Mouse (Mus musculus) lung, embryonic 16.5 days (tissue): ENCODE results near the gene Strip2. TPM values are rescaled to one million over a fixed set of nuclear protein-coding genes. Genes with fewer than 3 reads are reported as not detected.

Experiments used
- ATAC-seq: fragments of 200-750 bp; cut with Nextera tagmentation; 2 replicates; pipeline ENCODE4 v1.8.0; 2017; ENCODE audit warnings: low read depth, mild to moderate bottlenecking, moderate library complexity
- H3K27ac ChIP-seq: fragments of 300-500 bp; sonication (generic); 2 replicates; pipeline ENCODE4 v1.5.1; 2014; ENCODE audit warnings: mild to moderate bottlenecking, control low read depth, low read length
- H3K27me3 ChIP-seq: fragments of 300-500 bp; sonication (generic); 2 replicates; pipeline ENCODE4 v1.6.1; 2014; ENCODE audit warnings: low read depth, low read length, mixed read lengths; ENCODE audit not compliant: control insufficient read depth, insufficient read depth
- H3K36me3 ChIP-seq: fragments of 300-500 bp; sonication (generic); 2 replicates; pipeline ENCODE4 v1.6.1; 2014; ENCODE audit warnings: low read length; ENCODE audit not compliant: control insufficient read depth, insufficient read depth
- H3K4me1 ChIP-seq: fragments of 300-500 bp; sonication (generic); replicated peaks from 2 replicates; pipeline ENCODE4 v1.6.1; 2014; ENCODE audit warnings: low read length, mixed read lengths; ENCODE audit not compliant: control insufficient read depth, insufficient read depth
- H3K4me2 ChIP-seq: fragments of 300-500 bp; sonication (generic); 2 replicates; pipeline ENCODE4 v1.6.1; 2014; ENCODE audit warnings: low read depth, low read length, control low read depth
- H3K4me3 ChIP-seq: fragments of 300-500 bp; sonication (generic); 2 replicates; pipeline ENCODE4 v1.5.1; 2014; ENCODE audit warnings: mild to moderate bottlenecking, low read length, control low read depth
- H3K9ac ChIP-seq: fragments of 300-500 bp; sonication (generic); 2 replicates; pipeline ENCODE4 v1.6.1; 2014; ENCODE audit warnings: low read length, control low read depth
- H3K9me3 ChIP-seq: fragments of 300-500 bp; sonication (generic); 2 replicates; pipeline ENCODE4 v1.6.1; 2016; ENCODE audit warnings: low read length; ENCODE audit not compliant: control insufficient read depth
- WGBS: fragments of 180-500 bp; shearing (Covaris S2); extraction: QIAGEN DNeasy Blood & Tissue Kit; methylation state at CpG from one replicate; pipeline ENCODE4 v1.1.7; 2014; 5-methylcytosine and 5-hydroxymethylcytosine counted together
- polyA plus RNA-seq: library from polyadenylated mRNA; unstranded; fragments of >200 nt; fragmentation: Nextera tagmentation; extraction: Ambion mirVana; gene quantifications from 2 replicates; pipeline ENCODE4 v1.2.1, GENCODE M21; 2015

Strip2 gene
- 1.5 and 1.9 TPM in 2 replicates for polyA plus RNA-seq

DNA sequence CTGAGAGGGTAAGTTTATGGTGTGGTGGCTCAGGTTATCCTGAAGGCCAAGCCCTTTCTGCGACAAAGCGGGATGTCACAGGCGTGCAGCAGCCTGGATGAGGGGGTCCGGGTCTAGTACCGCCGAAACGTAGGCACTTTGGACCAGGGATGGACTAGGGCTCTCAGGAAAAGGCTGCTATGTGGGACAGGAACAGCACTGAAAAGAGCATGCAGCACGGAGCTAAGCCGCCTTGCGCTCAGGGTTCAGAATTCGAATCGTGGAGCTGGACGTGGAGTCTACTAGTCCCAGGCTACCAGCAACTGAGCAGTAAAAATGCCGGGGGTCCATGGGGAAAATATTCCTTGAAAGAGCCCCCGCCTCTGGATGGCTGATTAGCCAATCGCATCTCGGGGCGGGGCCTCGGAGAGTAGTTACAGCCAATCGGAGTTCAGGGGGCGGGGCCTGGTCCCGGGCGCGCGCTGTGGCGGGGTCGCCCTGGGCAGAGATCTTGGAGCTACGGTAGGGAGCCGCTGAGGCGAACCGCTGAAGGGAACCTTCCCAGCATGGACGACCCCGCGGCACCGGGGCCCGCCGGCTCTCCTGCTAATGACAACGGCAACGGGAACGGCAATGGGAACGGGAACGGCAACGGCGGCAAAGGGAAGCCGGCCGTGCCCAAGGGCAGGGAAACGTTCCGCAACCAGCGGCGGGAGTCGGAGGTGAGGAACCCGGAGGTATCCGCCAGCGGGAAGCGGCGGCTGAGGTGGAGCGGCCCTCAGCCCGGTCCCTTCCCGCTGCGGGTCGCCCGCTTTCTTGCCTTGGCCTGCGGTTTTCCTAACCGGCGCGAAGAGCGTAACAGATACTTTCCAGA, at the start of gene Strip2:
Gene Strip2 (plus strand): TSS at position 483 of the 853 bp plus-strand sequence.
- peak; percentile 100 for ATAC-seq
- no peaks in the 10 kb centered on the region for H3K9me3 ChIP-seq
- H3K4me1 ChIP-seq = peaks cover 8% of the 10 kb centered on the region
- H3K4me2 ChIP-seq = peak within 1 kb of the TSS; percentile 100
- no peaks in the 10 kb centered on the region for H3K36me3 ChIP-seq
- under 1% methylated on average over 64 of the region's 67 CpGs for WGBS
- no peak within 1 kb of the TSS for H3K27ac ChIP-seq
- peak within 1 kb of the TSS; percentile 80 for H3K4me3 ChIP-seq
- peak within 1 kb of the TSS; percentile 70 for H3K9ac ChIP-seq
- peaks cover 7% of the 10 kb centered on the region for H3K27me3 ChIP-seq

DNA sequence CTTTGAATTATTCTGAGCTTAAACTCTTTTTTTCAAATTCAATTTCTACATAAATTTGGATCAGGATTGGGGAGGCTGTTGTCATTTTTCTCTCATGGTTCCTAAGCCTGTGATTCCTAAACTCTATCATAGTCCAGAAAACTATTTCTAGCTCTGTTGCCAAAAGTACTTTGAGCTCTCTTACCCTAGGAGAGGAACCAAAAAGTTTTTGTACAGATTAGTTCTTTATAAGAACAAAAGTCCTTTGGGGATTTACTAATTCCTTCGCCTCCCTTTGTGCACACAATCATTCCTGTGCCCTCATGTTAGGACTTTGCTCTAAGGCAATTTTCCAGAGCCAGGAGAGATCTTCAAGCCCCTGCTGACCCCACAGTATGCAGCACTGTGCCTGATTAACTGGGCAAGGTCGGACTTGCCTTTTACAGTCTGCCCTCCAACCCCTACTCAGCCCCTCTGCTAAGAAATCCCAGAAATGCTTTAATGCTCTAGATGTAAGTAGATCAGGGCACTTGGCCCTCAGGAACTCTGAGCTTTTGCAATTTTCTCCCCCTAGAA, 48.4 kb upstream of the Strip2 start:
- H3K4me1 ChIP-seq = no peaks in the 10 kb centered on the region
- no peaks in the 10 kb centered on the region; the same call in 1 of the 2 replicates for H3K36me3 ChIP-seq
- 78% methylated on average over 2 of the region's 2 CpGs for WGBS
- no peaks in the 10 kb centered on the region for H3K9me3 ChIP-seq
- no peaks in the 10 kb centered on the region for H3K27me3 ChIP-seq
- no peak overlapping the region for H3K27ac ChIP-seq
- no peak overlapping the region for H3K4me3 ChIP-seq
- ATAC-seq = no peak
- no peak overlapping the region for H3K4me2 ChIP-seq
- H3K9ac ChIP-seq = no peak overlapping the region

DNA sequence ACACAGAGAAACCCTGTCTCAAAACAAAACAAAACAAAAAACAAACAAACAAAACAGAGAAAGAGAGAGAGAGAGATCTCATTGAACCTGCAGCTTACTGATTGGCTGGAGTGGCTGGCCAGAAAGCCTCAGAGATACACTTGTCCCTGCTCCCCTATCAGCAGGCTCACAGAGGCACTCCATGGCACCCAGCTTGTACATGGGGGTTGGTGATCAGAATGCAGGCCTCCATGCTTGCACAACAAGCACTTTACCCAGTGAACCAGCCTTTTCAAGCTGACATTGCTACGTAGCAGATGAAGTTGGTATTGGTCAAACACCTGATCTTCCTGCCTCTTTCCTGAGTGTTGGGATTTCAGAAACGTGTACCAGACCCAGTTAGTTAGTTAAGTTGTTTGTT, 43.2 kb upstream of the Strip2 start:
- no peak overlapping the region for H3K4me3 ChIP-seq
- H3K36me3 ChIP-seq = no peaks in the 10 kb centered on the region; the same call in 1 of the 2 replicates
- WGBS = 55% methylated on average over 2 of the region's 2 CpGs
- H3K9me3 ChIP-seq = no peaks in the 10 kb centered on the region
- no peaks in the 10 kb centered on the region for H3K27me3 ChIP-seq
- H3K27ac ChIP-seq = no peak overlapping the region
- no peak for ATAC-seq
- no peaks in the 10 kb centered on the region for H3K4me1 ChIP-seq
- no peak overlapping the region for H3K9ac ChIP-seq
- H3K4me2 ChIP-seq = no peak overlapping the region

DNA sequence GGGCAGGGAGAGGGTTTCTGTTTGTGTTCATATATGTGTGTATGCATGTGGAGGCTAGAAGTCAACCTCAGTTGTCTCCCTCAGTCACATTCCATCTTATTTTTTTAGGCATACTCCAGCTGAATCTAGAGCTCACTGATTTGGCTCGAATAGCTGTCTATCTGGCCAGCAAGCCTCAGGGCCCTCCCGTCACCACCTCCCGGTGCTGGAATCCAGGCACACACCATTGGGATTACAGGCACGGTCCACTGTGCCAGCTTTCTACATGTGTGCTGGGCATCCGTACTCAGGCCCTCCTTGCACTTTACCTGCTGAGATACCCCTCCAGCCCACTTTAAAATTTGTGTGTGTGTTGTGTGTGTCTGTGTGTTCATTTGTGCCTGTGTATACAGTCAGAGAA, 41.2 kb upstream of the Strip2 start:
- H3K4me3 ChIP-seq = no peak overlapping the region
- H3K9me3 ChIP-seq = no peaks in the 10 kb centered on the region
- 78% methylated on average over 5 of the region's 5 CpGs for WGBS
- no peak overlapping the region for H3K4me2 ChIP-seq
- no peak for ATAC-seq
- no peaks in the 10 kb centered on the region; the same call in 1 of the 2 replicates for H3K36me3 ChIP-seq
- no peak overlapping the region for H3K9ac ChIP-seq
- no peaks in the 10 kb centered on the region for H3K27me3 ChIP-seq
- H3K4me1 ChIP-seq = no peaks in the 10 kb centered on the region
- H3K27ac ChIP-seq = no peak overlapping the region

DNA sequence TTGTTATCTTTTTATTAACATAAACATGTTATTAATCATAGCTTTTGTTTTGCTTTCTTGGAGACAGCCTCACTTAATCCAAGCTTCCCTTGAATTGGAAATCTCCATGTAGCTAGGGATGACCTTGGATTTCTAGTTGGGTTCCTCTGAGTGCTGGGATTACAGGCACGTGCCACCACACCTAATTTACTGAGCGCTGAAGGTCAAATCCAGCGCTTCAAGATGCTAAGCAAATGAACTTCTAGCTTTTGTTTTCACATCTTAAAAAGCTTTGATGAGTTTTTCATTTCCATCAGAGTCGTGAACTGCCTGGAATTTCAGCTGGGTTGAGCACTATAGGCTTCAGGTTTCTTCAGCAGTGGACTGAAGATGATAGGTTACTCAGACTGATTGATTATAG, 40.0 kb upstream of the Strip2 start:
- no peak overlapping the region for H3K9ac ChIP-seq
- H3K36me3 ChIP-seq = no peaks in the 10 kb centered on the region
- ATAC-seq = no peak
- no peaks in the 10 kb centered on the region for H3K4me1 ChIP-seq
- H3K4me3 ChIP-seq = no peak overlapping the region
- H3K27me3 ChIP-seq = no peaks in the 10 kb centered on the region
- no peaks in the 10 kb centered on the region for H3K9me3 ChIP-seq
- H3K27ac ChIP-seq = no peak overlapping the region
- no peak overlapping the region for H3K4me2 ChIP-seq
- 71% methylated on average over 4 of the region's 4 CpGs for WGBS

- no peaks in the 10 kb centered on the region for H3K9me3 ChIP-seq
- no peaks in the 10 kb centered on the region for H3K36me3 ChIP-seq
- no peak for ATAC-seq
- H3K4me3 ChIP-seq = no peak overlapping the region
- H3K4me1 ChIP-seq = no peaks in the 10 kb centered on the region
- H3K27me3 ChIP-seq = no peaks in the 10 kb centered on the region
- no peak overlapping the region for H3K4me2 ChIP-seq
- no peak overlapping the region for H3K27ac ChIP-seq
- H3K9ac ChIP-seq = no peak overlapping the region
Measured at GRCm38 (mm10) chr6:29879579-29879978, 37.2 kb upstream of the Strip2 start.

- no peak overlapping the region for H3K4me3 ChIP-seq
- H3K27me3 ChIP-seq = no peaks in the 10 kb centered on the region
- H3K36me3 ChIP-seq = no peaks in the 10 kb centered on the region
- H3K4me2 ChIP-seq = no peak overlapping the region
- no peak overlapping the region for H3K27ac ChIP-seq
- H3K4me1 ChIP-seq = no peaks in the 10 kb centered on the region
- H3K9me3 ChIP-seq = no peaks in the 10 kb centered on the region
- ATAC-seq = no peak
- 83% methylated on average over 3 of the region's 3 CpGs for WGBS
- H3K9ac ChIP-seq = no peak overlapping the region
Measured at GRCm38 (mm10) chr6:29880796-29881195, 36.0 kb upstream of the Strip2 start.

DNA sequence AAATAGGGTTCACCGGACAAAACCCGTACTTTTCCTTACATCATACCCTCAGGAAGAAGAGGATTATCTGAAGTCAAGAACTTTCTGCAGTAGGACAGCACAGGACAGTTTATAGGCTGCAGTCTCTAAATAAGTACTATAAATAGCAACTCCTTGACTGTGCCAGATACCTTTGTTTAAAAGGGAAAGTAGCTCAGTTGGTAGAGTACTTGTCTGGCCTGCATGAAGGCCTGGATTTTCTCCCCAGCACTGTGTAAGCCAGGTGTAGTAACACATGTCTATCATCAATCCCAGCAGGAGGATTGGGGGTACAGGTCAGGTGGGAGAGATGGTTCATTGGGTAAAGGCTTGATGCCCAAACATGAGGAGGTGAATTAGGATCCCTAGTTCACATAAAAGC, 34.9 kb upstream of the Strip2 start:
- no peaks in the 10 kb centered on the region for H3K4me1 ChIP-seq
- no peak overlapping the region for H3K27ac ChIP-seq
- no peak overlapping the region for H3K4me3 ChIP-seq
- H3K27me3 ChIP-seq = no peaks in the 10 kb centered on the region
- 78% methylated on average over 2 of the region's 2 CpGs for WGBS
- no peak overlapping the region for H3K4me2 ChIP-seq
- H3K36me3 ChIP-seq = peaks cover 5% of the 10 kb centered on the region; the same call in 1 of the 2 replicates
- H3K9ac ChIP-seq = no peak overlapping the region
- no peak for ATAC-seq
- no peaks in the 10 kb centered on the region for H3K9me3 ChIP-seq

GRCm38 (mm10) chr6:29882870-29883269, 33.9 kb upstream of the Strip2 start:
- Histone ChIP-seq H3K9me3 (no peaks in the 10 kb centered on the region), H3K4me2 (no peak overlapping the region), H3K4me1 (no peaks in the 10 kb centered on the region), H3K9ac (no peak overlapping the region), H3K27ac (no peak overlapping the region), H3K36me3 (peaks cover 5% of the 10 kb centered on the region; the same call in 1 of the 2 replicates), H3K4me3 (no peak overlapping the region), H3K27me3 (no peaks in the 10 kb centered on the region)
- WGBS = 74% methylated on average over 6 of the region's 6 CpGs
- no peak for ATAC-seq
